Mouse (Mus musculus) left cerebral cortex, postnatal 4 days (tissue): ENCODE measurements around the gene Ccdc153. TPM values are rescaled to one million over a fixed set of nuclear protein-coding genes. Genes with fewer than 3 reads are reported as not detected.

ENCODE experiments used
- DNase-seq: peaks from one replicate; pipeline ENCODE4 v3.0.0-alpha.2; 2022
- intact Hi-C: fragments of 180-260 bp; cut with DNase I; formaldehyde crosslinking; loops from one replicate; pipeline ENCODE4 v1.15.1; 2025
- total RNA-seq, 2 experiments: library from RNA; stranded (reverse); gene quantifications; 2 replicates each; pipeline ENCODE4 v1.2.3; 2021

Ccdc153 gene
- 1 to 10 TPM; 3.5 to 4.6 TPM for total RNA-seq

GRCm38 (mm10) chr9:44240399-44240798, at the start of gene Ccdc153:
TSS of gene Ccdc153 (plus strand) at chr9:44240676.
- intact Hi-C loops: no loop called here
- DNase-seq: no peak

- no peak for DNase-seq
- intact Hi-C loops: no loop called here
Observed at GRCm38 (mm10) chr9:44191166-44191565, 49.3 kb upstream of the Ccdc153 start.

DNA sequence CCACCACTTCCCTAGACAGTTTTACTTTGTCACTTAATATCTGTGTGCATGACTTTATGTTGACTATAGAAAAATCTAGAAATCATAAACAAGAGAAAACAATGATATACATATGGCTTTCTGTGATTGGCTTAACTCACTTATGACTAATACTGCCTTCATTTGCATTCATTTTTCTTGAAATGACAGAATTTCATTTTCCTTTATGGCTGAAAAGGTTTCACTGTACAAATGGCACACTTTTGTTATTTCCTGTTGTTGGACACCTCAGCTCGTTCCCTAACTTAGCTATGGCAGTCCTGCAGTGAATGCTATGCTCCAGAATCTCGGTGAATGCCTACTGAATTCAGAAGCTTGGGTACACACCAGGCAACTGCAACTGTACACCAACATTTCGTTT, 48.2 kb upstream of the Ccdc153 start:
- intact Hi-C loops: no loop called here
- DNase-seq: no peak

GRCm38 (mm10) chr9:44192794-44193193, 47.7 kb upstream of the Ccdc153 start:
- intact Hi-C loops: no loop called here

DNA sequence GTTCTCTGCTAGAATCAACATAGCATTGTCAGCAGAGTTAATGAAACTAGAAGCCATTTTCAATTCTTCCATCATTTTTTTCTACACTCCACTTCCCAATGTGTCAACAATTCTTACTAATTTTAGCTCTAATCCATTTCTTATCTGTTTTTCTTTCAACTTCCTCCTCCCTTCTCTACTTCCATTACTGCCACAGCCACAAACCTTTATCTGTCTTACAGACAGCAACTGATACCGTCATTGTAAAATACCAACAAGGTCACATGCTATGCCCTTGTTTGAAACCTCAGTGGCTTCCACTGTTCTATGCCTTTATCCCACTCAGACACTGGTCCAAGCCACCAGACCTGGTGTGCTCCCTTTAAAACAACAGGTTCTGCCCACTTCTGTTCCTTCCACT, 46.5 kb upstream of the Ccdc153 start:
- intact Hi-C loops: no loop called here

More at GRCm38 (mm10) chr9:44192794-44193193, 47.7 kb upstream of the Ccdc153 start:
- no peak for DNase-seq

DNA sequence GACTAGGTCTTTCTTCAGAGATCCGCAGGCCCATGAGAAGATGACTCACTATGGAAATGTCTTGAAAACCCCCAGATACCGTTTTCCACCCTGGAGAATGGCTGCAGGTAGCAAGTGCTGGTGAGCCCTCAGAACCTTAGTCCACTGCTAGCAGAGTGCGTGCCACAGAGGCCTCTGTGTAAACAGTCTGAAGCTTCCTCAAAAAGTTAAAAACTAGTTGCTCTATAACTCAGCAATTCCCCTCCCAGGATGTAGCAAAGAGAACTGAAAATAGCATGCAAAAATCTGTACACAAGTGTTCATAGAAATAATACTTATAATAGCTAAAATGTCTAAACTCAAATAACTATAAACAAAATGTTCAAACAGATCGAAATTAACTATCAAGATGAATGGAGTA, 44.1 kb upstream of the Ccdc153 start:
- DNase-seq: no peak
- intact Hi-C loops: no loop called here

More for the DNA sequence above, 46.5 kb upstream of the Ccdc153 start:
- DNase-seq: no peak

DNA sequence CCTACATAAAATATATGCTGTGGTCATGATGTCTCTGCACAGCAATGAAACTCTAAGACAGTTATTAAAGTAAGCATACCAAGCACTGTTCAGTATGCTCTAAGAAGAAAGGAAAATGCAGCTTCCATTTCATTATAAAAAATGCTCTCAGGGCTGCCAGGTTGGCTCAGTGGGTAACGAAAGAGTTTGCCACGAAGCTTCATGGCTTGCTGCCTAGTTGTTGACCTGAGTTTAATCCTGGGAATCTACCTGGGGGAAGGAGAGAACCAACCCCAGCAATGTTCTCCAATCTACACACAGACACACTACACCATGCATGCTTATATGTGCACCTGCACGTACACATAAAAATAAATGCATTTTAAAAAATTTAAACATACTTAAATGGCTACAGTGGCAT, 41.3 kb upstream of the Ccdc153 start:
- intact Hi-C loops: no loop called here
- no peak for DNase-seq

- intact Hi-C loops: no loop called here
- no peak for DNase-seq
Observed at GRCm38 (mm10) chr9:44199580-44199979, 40.9 kb upstream of the Ccdc153 start.

DNA sequence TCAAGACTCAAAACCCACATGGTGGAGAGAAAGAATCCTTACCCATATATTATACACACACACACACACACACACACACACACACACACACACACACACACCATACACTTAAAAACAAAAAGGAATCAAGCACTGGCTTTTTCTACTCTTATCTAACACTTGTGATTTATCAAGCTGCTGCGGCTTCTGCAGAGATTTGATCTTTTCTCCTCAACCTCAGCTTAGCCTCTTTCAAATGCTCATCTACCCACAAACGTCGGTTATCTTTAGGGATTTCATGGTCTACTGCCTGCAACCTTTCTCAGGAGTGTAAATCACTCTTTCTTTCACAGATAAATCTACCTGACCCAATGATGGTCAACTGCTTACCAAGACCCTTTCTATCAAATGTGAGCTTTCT, 40.0 kb upstream of the Ccdc153 start:
- intact Hi-C loops: no loop called here
- DNase-seq: no peak

DNA sequence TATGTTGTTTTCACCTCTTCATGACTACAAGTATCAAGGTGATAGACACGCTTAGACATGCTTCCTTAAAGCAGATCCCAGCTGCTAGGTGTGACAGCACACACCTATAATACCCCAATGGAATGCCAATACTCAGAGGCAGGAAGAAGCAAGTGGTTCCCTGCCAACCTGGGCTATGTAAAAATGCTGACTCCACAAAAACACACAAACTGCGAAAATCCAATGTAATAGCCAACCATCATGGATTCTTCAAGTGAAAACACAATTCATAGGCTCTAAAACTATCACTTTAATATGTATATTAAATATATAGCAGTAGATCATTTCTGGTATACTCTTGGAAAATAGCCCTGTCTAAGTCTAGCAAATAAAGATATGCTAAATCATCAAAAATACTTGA, 32.6 kb upstream of the Ccdc153 start:
- intact Hi-C loops: no loop called here
- DNase-seq: no peak

GRCm38 (mm10) chr9:44209416-44209815, 31.1 kb upstream of the Ccdc153 start:
- intact Hi-C loops: no loop called here
- DNase-seq: no peak

- DNase-seq: no peak
- intact Hi-C loops: no loop called here
Observed at GRCm38 (mm10) chr9:44212406-44212805, 28.1 kb upstream of the Ccdc153 start.

DNA sequence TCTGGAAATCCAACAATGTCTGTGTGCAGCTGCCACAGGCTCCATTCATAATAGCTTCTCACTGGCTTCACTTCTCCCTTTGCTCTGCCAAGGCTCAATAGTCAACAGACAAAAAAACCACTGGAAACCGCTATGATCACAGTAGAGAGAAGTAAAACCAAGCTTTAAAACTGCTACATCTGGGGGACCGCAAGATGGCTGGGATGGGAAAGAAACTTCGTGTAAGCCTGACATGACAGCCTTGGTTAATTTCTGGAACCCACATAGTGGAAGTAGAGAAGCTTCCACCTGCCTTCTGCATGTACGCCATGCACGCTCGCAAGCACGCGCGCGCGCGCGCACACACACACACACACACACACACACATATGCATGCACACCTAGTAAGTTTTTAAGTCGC, 26.9 kb upstream of the Ccdc153 start:
- intact Hi-C loops: no loop called here
- no peak for DNase-seq

DNA sequence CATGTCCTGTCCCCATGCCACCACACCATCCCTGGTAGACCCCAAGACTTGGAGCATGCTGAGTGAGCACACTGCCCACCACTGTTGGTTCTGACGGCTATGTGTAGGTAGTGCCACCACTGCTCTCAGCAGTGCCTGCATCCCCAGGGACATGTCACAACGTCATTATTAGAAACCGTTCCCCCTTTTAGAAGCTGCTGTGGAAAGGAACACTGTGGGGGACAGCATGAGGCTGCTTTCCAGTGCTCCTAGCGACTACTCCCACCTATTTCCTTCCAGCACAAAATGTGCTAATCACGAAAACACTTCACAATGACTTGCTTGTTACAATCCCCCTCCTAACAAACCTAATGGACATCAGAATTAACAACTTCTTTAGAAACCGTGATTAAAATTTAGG, 14.5 kb upstream of the Ccdc153 start:
- intact Hi-C loops: no loop called here
- no peak for DNase-seq

- intact Hi-C loops: loop anchor here (10.0 kb wide), 1 partner anchor 247 kb away; no protein-coding TSS in a partner anchor
- no peak for DNase-seq
Observed at GRCm38 (mm10) chr9:44231609-44232008, 8.9 kb upstream of the Ccdc153 start.

GRCm38 (mm10) chr9:44233021-44233801, 7.3 kb upstream of the Ccdc153 start:
- intact Hi-C loops: loop anchor here (10.0 kb wide), 1 partner anchor 248 kb away; no protein-coding TSS in a partner anchor
- no peak for DNase-seq

- intact Hi-C loops: loop anchor here (10.0 kb wide), 1 partner anchor 249 kb away; no protein-coding TSS in a partner anchor
- DNase-seq: peak; percentile 99
Observed at GRCm38 (mm10) chr9:44233802-44234478, 6.5 kb upstream of the Ccdc153 start, which contains the start of gene Cbl. TSS of gene Cbl (minus strand) at chr9:44234049.

GRCm38 (mm10) chr9:44234479-44235427, 5.7 kb upstream of the Ccdc153 start:
- no peak for DNase-seq

GRCm38 (mm10) chr9:44236601-44237000, 3.9 kb upstream of the Ccdc153 start:
- intact Hi-C loops: loop anchor here (10.0 kb wide), 1 partner anchor 252 kb away; no protein-coding TSS in a partner anchor
- no peak for DNase-seq

More at GRCm38 (mm10) chr9:44234479-44235427, 5.7 kb upstream of the Ccdc153 start:
- intact Hi-C loops: loop anchor here (10.0 kb wide), 1 partner anchor 250 kb away; no protein-coding TSS in a partner anchor

DNA sequence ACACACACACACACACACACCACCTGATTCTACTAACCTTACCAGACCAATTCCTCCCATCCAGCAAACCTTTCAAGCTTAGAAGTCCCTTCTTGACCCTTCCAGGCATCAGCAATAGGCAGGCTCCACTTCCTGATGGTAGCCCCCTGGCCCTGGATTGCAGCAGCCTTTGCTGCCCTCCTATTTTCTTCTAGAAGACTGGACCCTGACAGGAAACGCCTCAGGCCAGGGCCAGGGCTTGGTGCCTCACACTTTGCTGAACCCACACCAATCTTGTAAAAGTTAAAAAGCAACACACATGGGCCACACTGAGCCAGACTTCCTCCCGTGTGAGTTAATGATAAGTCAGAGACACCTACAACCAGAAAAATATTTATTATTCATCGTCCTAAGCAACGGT, 3.3 kb upstream of the Ccdc153 start:
- intact Hi-C loops: loop anchor here (10.0 kb wide), 1 partner anchor 252 kb away; no protein-coding TSS in a partner anchor
- DNase-seq: no peak
